Mouse (Mus musculus) adrenal gland, adult (tissue): ENCODE measurements at regions not wholly inside any gene's neighbourhood (a gene's known extent, or its start where the extent isn't known, plus 50 kb on each side); places are given as distances from the start of the nearest gene placed in this dataset.
"Not testable (repeated sequence)": the region's sequence is repeated elsewhere in the genome, so short reads cannot be mapped to it uniquely, and the experiment has no call there.

ENCODE experiments used
- DNase-seq, 2 experiments: peaks; one replicate each; pipeline ENCODE4 v3.0.0; 2022 to 2023; ENCODE audit warnings: low spot score in 1 of 2; ENCODE audit not compliant: inconsistent age in 2 of 2

GRCm38 (mm10) chr14:19217916-19218315 lies 200.8 kb downstream of the Gm21738 start:
- DNase-seq, result not testable (repeated sequence)

- DNase-seq, result peak in 1 of 2 experiments; percentile 39
These were observed 210.2 kb downstream of the Gm21738 start for GRCm38 (mm10) chr14:19208507-19208906.

- DNase-seq, result not testable (repeated sequence)
These were observed 238.5 kb downstream of the Gm21738 start for GRCm38 (mm10) chr14:19180203-19180602.

- not testable (repeated sequence) for DNase-seq
These were observed 240.7 kb downstream of the Gm21738 start for GRCm38 (mm10) chr14:19178060-19178459.

GRCm38 (mm10) chr14:19175288-19175687 lies 243.4 kb downstream of the Gm21738 start:
- peak in 1 of 2 experiments; percentile 32 for DNase-seq

- DNase-seq, result not testable (repeated sequence)
These were observed 248.3 kb downstream of the Gm21738 start for GRCm38 (mm10) chr14:19170300-19171022.

- no peak for DNase-seq
These were observed 251.9 kb downstream of the Gm21738 start for GRCm38 (mm10) chr14:19166821-19167220.

- DNase-seq, result not testable (repeated sequence)
These were observed 245.8 kb upstream of the Ube2e2 start for GRCm38 (mm10) chr14:19139875-19140274.

GRCm38 (mm10) chr14:19131532-19131931 lies 237.5 kb upstream of the Ube2e2 start:
- DNase-seq, result no peak
